Mouse (Mus musculus) forebrain, embryonic 16.5 days (tissue): Measurements from ENCODE around the gene Mybph. TPM values are rescaled to one million over a fixed set of nuclear protein-coding genes. Genes with fewer than 3 reads are reported as not detected.

Source experiments
- ATAC-seq: fragments of 200-750 bp; cut with Nextera tagmentation; 2 replicates; pipeline ENCODE4 v1.8.0; 2017; ENCODE audit warnings: mild to moderate bottlenecking, moderate library complexity
- H3K27ac ChIP-seq: fragments of 300-500 bp; sonication (generic); 2 replicates; pipeline ENCODE4 v1.5.1; 2014; ENCODE audit warnings: low read length, control low read depth
- H3K27me3 ChIP-seq: fragments of 300-500 bp; sonication (generic); replicated peaks from 2 replicates; pipeline ENCODE4 v1.6.1; 2014; ENCODE audit warnings: low read length; ENCODE audit not compliant: control insufficient read depth, insufficient read depth
- H3K36me3 ChIP-seq: fragments of 300-500 bp; sonication (generic); 2 replicates; pipeline ENCODE4 v1.6.1; 2014; ENCODE audit not compliant: control insufficient read depth, insufficient read depth
- H3K4me1 ChIP-seq: fragments of 300-500 bp; sonication (generic); replicated peaks from 2 replicates; pipeline ENCODE4 v1.6.1; 2014; ENCODE audit warnings: low read length; ENCODE audit not compliant: control insufficient read depth, insufficient read depth
- H3K4me2 ChIP-seq: fragments of 300-500 bp; sonication (generic); 2 replicates; pipeline ENCODE4 v1.6.1; 2014; ENCODE audit warnings: mild to moderate bottlenecking, low read length, control low read depth
- H3K4me3 ChIP-seq: fragments of 300-500 bp; sonication (generic); replicated peaks from 2 replicates; pipeline ENCODE4 v1.5.1; 2014; ENCODE audit warnings: mild to moderate bottlenecking, low read length, control low read depth
- H3K9ac ChIP-seq: fragments of 300-500 bp; sonication (generic); replicated peaks from 2 replicates; pipeline ENCODE4 v1.6.1; 2014; ENCODE audit warnings: low read depth, low read length, control low read depth
- H3K9me3 ChIP-seq: fragments of 300-500 bp; sonication (generic); 2 replicates; pipeline ENCODE4 v1.6.1; 2016; ENCODE audit warnings: low read length; ENCODE audit not compliant: control insufficient read depth
- WGBS: fragments of 180-500 bp; shearing (Covaris S2); extraction: QIAGEN DNeasy Blood & Tissue Kit; methylation state at CpG from one replicate; pipeline ENCODE4 v1.1.7; 2014; 5-methylcytosine and 5-hydroxymethylcytosine counted together
- polyA plus RNA-seq: library from polyadenylated mRNA; unstranded; fragments of >200 nt; fragmentation: Nextera tagmentation; extraction: Ambion mirVana; gene quantifications from 2 replicates; pipeline ENCODE4 v1.2.1, GENCODE M21; 2015

The Mybph gene
- polyA plus RNA-seq, 1 experiment from 2014 or later: not detected

DNA sequence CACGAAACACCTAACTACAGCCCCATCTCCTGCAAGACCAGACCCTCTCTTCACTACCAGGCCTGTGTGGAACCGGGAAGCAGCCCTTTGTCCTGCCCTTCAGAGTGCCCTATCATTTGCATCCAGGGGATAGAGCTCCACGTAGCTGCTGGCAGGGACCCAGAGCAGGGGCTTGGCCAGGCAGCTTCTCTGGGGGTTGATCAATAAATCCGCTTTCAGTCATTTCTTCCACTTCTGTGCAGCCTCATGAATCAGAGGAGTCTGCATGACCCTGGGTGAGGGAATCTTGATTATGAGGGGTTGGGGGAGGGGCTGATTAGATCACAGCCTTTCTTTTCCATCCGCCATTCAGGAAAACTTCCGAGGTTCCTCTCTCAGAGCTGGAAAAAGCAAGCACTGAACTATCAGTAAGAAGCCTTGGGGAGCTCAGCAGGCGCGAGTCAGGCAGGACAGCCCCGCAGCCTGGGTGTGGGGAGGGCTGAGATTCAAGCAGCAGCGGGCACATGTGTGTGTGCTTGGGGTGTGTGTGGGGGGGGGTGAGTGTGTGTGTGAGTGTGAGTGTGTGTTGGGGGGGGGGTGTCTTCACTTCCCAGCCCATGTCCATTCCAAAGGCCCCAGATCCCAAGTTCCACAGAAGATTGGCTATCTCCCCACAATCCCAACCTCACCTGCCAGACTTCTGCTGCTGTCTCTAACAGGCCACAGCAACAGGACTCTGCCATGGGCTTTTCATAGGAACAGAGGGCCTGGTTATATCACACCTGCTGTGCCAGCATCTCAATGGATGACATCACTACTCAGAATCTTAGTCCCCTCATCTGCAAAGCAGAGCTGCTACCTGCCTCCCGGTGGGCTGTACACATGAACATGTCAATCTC lies 22.7 kb downstream of the Mybph start:
- peaks cover 21% of the 10 kb centered on the region for H3K4me1 ChIP-seq
- 10% methylated on average over 11 of the region's 11 CpGs for WGBS
- H3K9me3 ChIP-seq: no peaks in the 10 kb centered on the region
- no peaks in the 10 kb centered on the region for H3K27me3 ChIP-seq
- H3K4me3 ChIP-seq: no peak overlapping the region
- no peak overlapping the region for H3K27ac ChIP-seq
- ATAC-seq: no peak
- H3K36me3 ChIP-seq: no peaks in the 10 kb centered on the region
- no peak overlapping the region for H3K9ac ChIP-seq
- no peak overlapping the region for H3K4me2 ChIP-seq

- 96% methylated on average over 2 of the region's 2 CpGs for WGBS
- Histone ChIP-seq H3K9me3 (no peaks in the 10 kb centered on the region), H3K4me3 (no peak overlapping the region), H3K36me3 (no peaks in the 10 kb centered on the region), H3K4me2 (no peak overlapping the region), H3K9ac (no peak overlapping the region), H3K4me1 (peaks cover 20% of the 10 kb centered on the region), H3K27me3 (no peaks in the 10 kb centered on the region), H3K27ac (no peak overlapping the region)
- no peak for ATAC-seq
Observed at GRCm38 (mm10) chr1:134216629-134216971, 23.4 kb downstream of the Mybph start.

- Histone ChIP-seq H3K9ac (no peak overlapping the region), H3K36me3 (no peaks in the 10 kb centered on the region), H3K4me3 (no peak overlapping the region), H3K27ac (no peak overlapping the region), H3K4me2 (no peak overlapping the region), H3K27me3 (no peaks in the 10 kb centered on the region), H3K4me1 (peaks cover 18% of the 10 kb centered on the region), H3K9me3 (no peaks in the 10 kb centered on the region)
- no peak for ATAC-seq
- 69% methylated on average over 12 of the region's 12 CpGs for WGBS
Observed at GRCm38 (mm10) chr1:134217028-134217481, 23.8 kb downstream of the Mybph start.

GRCm38 (mm10) chr1:134217942-134218341 lies 24.7 kb downstream of the Mybph start:
- ATAC-seq: no peak

DNA sequence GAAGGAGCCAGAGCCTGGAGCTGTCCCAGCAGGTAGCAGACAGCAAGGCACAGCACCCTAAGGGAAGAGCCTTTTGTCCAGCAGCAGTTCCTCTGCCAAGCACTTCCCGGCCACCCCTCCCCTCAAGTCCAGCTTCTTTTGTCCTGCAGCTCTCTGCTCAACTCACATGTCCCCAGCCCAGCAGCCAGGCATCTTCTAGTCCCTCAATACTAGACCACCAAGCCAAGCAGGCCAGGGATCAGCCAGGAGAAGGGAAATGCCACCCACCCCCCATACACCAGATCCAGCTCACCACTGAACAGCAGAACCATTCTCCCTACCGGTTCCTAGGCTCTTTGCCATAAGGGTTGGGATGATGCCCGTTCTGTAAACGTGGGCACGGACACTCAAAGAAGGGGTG lies 26.4 kb downstream of the Mybph start:
- no peak overlapping the region for H3K4me3 ChIP-seq
- 59% methylated on average over 5 of the region's 5 CpGs for whole genome bisulfite sequencing
- H3K4me1 ChIP-seq: peaks cover 11% of the 10 kb centered on the region
- no peaks in the 10 kb centered on the region for H3K9me3 ChIP-seq
- H3K27ac ChIP-seq: no peak overlapping the region
- no peaks in the 10 kb centered on the region for H3K36me3 ChIP-seq
- no peak overlapping the region for H3K9ac ChIP-seq
- no peak overlapping the region for H3K4me2 ChIP-seq
- ATAC-seq: no peak
- no peaks in the 10 kb centered on the region for H3K27me3 ChIP-seq

More at GRCm38 (mm10) chr1:134217942-134218341, 24.7 kb downstream of the Mybph start:
- Histone ChIP-seq H3K9me3 (no peaks in the 10 kb centered on the region), H3K36me3 (no peaks in the 10 kb centered on the region), H3K4me3 (no peak overlapping the region), H3K4me2 (no peak overlapping the region), H3K9ac (no peak overlapping the region), H3K27me3 (no peaks in the 10 kb centered on the region), H3K4me1 (peaks cover 12% of the 10 kb centered on the region), H3K27ac (no peak overlapping the region)
- 89% methylated on average over 3 of the region's 3 CpGs for WGBS

DNA sequence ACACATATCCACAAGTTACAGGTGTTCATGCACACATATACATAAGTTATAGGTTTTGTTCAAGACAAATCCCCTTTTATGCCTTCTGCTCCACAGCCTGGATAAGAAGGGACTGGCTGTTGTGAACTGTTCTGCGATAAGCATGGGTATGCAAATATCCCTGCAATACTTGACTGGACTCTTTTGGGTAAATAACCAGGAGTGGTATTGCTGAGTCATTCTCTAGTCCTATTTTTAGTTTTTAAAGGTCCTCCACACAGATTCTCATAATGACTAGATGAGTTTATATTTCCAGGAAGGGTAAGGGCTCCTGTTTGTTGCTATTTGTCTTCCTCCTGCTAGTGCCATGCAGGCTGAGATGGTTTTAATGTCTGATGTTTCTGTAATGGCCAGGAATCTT lies 27.9 kb downstream of the Mybph start:
- Histone ChIP-seq H3K9ac (no peak overlapping the region), H3K4me1 (peaks cover 4% of the 10 kb centered on the region; the same call in 1 of the 2 replicates), H3K27ac (no peak overlapping the region), H3K4me3 (no peak overlapping the region), H3K36me3 (no peaks in the 10 kb centered on the region), H3K4me2 (no peak overlapping the region), H3K9me3 (no peaks in the 10 kb centered on the region), H3K27me3 (no peaks in the 10 kb centered on the region)
- 87% methylated on average over 1 of the region's 1 CpGs for WGBS
- ATAC-seq: no peak

DNA sequence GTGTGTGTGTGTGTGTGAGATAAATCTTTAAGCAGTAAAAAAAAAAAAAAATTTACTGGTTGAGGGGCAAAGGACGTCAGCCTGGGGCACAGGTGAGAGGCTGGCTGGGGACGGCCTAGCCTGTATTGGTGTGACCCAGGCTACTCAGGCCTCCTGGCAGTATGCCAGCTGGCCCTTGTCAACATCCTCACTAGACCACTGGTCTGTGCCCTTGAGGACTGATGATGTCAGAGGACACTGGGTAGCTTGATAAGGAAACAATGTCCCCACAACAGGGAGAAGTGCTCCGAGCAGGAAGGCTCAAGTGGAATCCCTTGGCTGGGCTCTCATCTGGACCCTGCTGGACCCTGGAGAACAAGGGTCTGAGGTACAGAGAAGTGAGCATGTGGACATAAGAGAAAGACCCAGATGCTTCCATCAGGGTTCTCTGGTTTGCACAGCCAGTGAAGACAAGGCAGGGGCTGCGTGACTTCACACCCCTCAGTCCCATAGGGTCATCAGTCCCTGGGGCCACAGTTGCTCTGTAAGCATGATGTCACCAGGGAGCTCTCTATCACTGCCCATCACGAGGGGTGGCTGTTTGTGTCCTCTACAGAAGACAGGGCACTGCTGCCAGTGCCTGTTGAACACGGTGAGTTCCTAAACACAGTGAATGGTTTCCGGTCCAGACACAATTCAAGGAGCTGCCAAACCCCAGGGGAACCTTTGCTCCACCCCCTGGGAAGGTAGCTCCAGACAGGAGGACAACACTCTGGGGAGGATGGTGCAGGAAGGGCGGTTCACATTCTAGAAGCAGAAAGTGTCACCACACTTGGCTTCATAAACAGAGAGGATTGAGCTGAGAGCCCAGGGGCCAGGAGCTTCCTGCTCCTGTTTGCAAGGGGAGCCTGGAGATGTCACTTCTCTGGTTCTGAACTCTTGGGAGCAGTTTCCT lies 29.1 kb downstream of the Mybph start:
- no peak overlapping the region for H3K4me3 ChIP-seq
- H3K27me3 ChIP-seq: no peaks in the 10 kb centered on the region
- no peak overlapping the region for H3K27ac ChIP-seq
- 74% methylated on average over 8 of the region's 8 CpGs for WGBS
- no peaks in the 10 kb centered on the region for H3K4me1 ChIP-seq
- no peak for ATAC-seq
- H3K4me2 ChIP-seq: no peak overlapping the region
- H3K9ac ChIP-seq: no peak overlapping the region
- no peaks in the 10 kb centered on the region for H3K9me3 ChIP-seq
- H3K36me3 ChIP-seq: no peaks in the 10 kb centered on the region

GRCm38 (mm10) chr1:134224649-134225227 lies 31.5 kb downstream of the Mybph start:
- no peak overlapping the region for H3K4me2 ChIP-seq
- ATAC-seq: no peak
- H3K27ac ChIP-seq: no peak overlapping the region
- H3K9ac ChIP-seq: no peak overlapping the region
- H3K4me1 ChIP-seq: no peaks in the 10 kb centered on the region
- H3K9me3 ChIP-seq: no peaks in the 10 kb centered on the region
- no peaks in the 10 kb centered on the region for H3K36me3 ChIP-seq
- H3K27me3 ChIP-seq: no peaks in the 10 kb centered on the region
- WGBS: 92% methylated on average over 12 of the region's 12 CpGs
- H3K4me3 ChIP-seq: no peak overlapping the region

DNA sequence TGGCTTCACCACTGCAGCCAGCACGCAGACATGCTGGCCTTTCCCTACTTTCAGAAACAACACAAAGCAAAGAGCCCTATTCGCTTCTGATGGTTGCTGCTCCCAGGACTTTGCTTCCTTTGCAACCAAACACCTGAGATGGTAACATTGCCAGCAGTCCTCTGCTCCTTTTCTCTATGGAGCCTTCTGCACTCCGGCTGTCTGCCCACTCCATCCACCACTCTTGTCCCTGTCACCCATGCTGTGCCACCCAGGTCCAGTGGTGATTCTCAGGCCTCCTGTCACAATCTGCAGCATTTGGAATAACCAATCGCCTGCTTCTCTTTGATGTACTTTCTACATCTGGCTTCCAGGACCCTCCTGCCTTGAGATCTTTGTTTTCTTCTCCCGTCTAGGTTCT lies 32.1 kb downstream of the Mybph start:
- no peaks in the 10 kb centered on the region for H3K4me1 ChIP-seq
- no peak overlapping the region for H3K27ac ChIP-seq
- H3K9ac ChIP-seq: no peak overlapping the region
- H3K9me3 ChIP-seq: no peaks in the 10 kb centered on the region
- H3K4me2 ChIP-seq: no peak overlapping the region
- H3K36me3 ChIP-seq: no peaks in the 10 kb centered on the region
- H3K4me3 ChIP-seq: no peak overlapping the region
- 91% methylated on average over 5 of the region's 5 CpGs for WGBS
- H3K27me3 ChIP-seq: no peaks in the 10 kb centered on the region
- no peak for ATAC-seq
